Mouse (Mus musculus) bone marrow, adult 2 months (tissue): ENCODE results near the gene Mamdc2. TPM values are rescaled to one million over a fixed set of nuclear protein-coding genes. Genes with fewer than 3 reads are reported as not detected.

Source experiments
- H3K27ac ChIP-seq: fragments of 200-500 bp; 2 replicates; pipeline ENCODE4 v1.5.1; 2012; ENCODE audit warnings: low read depth, mild to moderate bottlenecking, control low read depth, inconsistent platforms, low read length; ENCODE audit not compliant: control insufficient read depth, poor library complexity, insufficient read depth
- H3K4me1 ChIP-seq: fragments of 200-500 bp; 2 replicates; pipeline ENCODE4 v1.6.1; 2011; ENCODE audit warnings: low read length; ENCODE audit not compliant: control insufficient read depth, insufficient read depth
- H3K4me3 ChIP-seq: fragments of 200-500 bp; replicated peaks from 2 replicates; pipeline ENCODE3; 2011; ENCODE audit warnings: mild to moderate bottlenecking, low read depth, low read length, control low read depth; ENCODE audit not compliant: control insufficient read depth
- CTCF ChIP-seq: fragments of 200-500 bp; IDR thresholded peaks from 2 replicates; pipeline ENCODE4 v1.5.1; 2011; ENCODE audit warnings: low read length, control low read depth; ENCODE audit not compliant: control insufficient read depth, insufficient read depth
- POLR2A ChIP-seq: fragments of 200-500 bp; IDR thresholded peaks from 2 replicates; pipeline ENCODE4 v1.6.1; 2011; ENCODE audit warnings: low read depth, mild to moderate bottlenecking, control low read depth, low read length, borderline replicate concordance; ENCODE audit not compliant: control insufficient read depth
- WGBS: fragments of 180-500 bp; shearing (Covaris S2); methylation state at CpG from one replicate; pipeline ENCODE4 v1.1.7; 2018; 5-methylcytosine and 5-hydroxymethylcytosine counted together
- polyA plus RNA-seq: library from polyadenylated mRNA; stranded (reverse); fragments of >200 nt; gene quantifications from 2 replicates; pipeline ENCODE4 v1.2.4, GENCODE M21; 2011; ENCODE audit warnings: low replicate concordance; ENCODE audit not compliant: missing spikeins, insufficient read depth, insufficient read length

Mamdc2 gene
- polyA plus RNA-seq, 1 experiment: 0.82 TPM

DNA sequence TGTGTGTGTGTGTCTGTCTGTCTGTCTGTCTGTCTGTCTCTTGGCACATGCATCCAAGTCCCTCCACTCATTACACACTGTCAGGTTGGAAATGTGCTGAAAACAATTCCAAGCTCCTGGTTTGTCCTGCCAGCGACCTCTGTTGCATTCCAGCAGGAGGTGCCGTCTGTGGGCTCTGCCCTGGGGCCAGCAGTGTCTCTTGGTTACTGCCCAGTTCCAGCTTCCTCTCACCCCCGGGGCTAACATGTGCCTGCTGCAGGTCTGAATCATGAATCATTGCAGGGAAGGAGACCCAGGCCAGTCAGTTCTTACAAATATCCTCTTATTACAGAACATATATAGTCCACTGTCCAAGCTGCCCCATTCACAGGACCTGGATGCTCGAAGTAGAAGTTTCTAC is 9.2 kb upstream of the Mamdc2 start:
- H3K27ac ChIP-seq: no peak overlapping the region

DNA sequence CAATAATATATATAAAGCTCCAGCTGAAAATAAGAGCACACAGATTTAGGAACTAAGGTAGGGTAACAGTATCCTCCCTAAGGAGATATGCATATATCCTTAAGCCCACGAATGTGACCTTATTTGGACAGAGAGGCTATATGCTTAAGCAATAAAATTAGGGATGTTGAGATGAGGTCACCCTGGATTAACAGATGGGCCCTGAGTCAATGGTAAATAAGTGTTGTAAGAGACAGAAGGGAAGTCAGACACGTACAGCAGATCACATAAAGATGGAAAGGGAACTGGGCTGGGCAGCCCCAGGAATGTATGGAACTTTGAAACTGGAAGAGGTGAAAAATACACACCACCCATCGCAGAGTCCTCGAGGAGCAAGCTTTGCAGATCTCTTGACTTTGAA is 3.1 kb upstream of the Mamdc2 start:
- TF ChIP-seq CTCF (no peak), POLR2A (no peak)
- Histone ChIP-seq H3K4me1 (no peaks in the 10 kb centered on the region; the same call in 1 of the 2 replicates), H3K27ac (no peak overlapping the region), H3K4me3 (no peak overlapping the region)
- 49% methylated on average over 4 of the region's 4 CpGs for WGBS

More for the DNA sequence above, 9.2 kb upstream of the Mamdc2 start:
- WGBS: 41% methylated on average over 4 of the region's 4 CpGs
- Histone ChIP-seq H3K4me3 (no peak overlapping the region), H3K4me1 (no peaks in the 10 kb centered on the region)
- TF ChIP-seq POLR2A (no peak), CTCF (no peak)

DNA sequence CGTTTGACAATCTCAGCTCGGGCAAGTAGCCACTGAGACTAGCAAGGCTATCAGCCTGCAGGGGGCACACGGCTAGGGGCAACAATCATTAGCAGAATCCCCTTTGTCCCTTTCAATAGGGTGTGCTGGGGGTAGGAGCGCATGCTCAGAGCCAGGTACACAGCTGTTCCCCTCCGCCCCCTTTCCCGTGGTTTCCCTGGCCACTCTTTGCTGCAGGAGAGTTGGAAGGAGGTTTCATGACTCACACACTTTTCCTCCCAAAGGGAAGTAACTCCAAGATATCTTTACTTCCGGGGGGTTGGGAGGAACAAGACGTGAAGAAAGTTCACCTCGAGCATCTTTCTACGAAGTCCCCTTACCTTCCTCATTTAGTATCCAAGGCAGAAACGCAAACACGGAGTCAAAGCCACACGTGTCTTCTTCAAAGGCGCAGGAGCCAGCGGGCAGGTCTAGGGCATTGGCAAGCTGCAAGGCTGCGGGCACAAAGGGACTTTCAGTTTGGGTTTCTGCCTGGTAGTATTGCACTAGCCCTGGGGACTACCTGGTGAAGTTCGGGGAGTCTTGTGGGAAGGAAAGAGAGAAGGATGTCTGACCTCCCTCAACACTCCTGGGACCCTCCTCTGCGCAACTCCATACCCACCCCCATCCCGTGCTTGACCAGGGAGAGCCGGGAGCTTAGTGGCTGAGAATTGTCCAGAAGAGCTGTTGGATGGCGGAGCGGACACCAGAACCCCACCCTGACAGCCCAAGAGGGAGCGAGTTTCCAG is 838 bp downstream of the Mamdc2 start:
- no peaks in the 10 kb centered on the region; the same call in 1 of the 2 replicates for H3K4me1 ChIP-seq
- WGBS: 1% methylated on average over 23 of the region's 23 CpGs
- H3K27ac ChIP-seq: no peak overlapping the region; the same call in 1 of the 2 replicates
- peak overlapping the region; percentile 56 for H3K4me3 ChIP-seq
- TF ChIP-seq CTCF (peak; percentile 19; the same call in 1 of the 2 replicates), POLR2A (no peak)

DNA sequence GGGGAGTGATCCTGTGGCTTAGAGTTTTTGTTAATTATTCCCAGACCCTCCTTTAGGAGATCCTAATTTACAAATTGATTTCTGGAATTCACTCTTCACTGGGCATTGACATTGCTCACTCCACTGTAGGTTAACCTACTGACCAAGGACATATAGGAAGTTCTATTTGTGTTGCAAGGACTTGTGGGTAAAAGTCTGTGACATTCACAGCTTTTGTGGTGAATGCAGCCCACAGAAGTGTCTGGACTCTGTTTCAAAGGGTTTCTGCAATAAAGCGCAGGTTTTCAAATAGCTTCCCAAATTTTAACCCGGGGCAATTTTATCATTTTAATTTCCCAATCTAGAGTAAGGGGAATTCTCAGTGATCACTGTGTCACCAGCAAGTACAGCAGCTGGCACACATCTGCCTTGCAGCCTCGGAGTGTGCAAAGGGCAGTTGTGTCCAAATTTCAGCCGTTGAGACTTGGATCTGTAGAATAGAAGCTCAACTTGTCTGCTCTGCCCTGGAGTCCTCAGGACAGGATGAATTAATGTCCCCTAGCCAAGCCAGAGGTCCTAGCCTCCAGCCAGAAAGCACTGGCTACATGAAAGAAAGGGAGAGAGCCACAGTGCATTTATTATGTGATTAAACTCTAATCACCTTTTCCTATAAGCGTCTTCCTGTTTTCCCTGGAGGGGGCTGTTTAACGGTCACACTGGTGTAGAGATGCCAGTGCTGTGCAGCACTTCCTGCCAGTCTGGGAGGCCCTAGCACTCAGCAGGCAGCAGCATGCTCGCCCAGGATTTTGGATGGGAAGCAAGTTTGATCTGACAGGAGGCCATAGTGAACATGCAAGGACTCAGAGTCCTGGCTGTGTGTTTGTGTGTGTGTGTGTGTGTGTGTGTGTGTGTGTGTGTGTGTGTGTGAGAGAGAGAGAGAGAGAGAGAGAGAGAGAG is 3.1 kb downstream of the Mamdc2 start:
- 5% methylated on average over 7 of the region's 7 CpGs for WGBS
- H3K4me3 ChIP-seq: no peak overlapping the region
- H3K4me1 ChIP-seq: no peaks in the 10 kb centered on the region; the same call in none of the 2 replicates
- TF ChIP-seq POLR2A (no peak), CTCF (no peak)
- H3K27ac ChIP-seq: no peak overlapping the region

DNA sequence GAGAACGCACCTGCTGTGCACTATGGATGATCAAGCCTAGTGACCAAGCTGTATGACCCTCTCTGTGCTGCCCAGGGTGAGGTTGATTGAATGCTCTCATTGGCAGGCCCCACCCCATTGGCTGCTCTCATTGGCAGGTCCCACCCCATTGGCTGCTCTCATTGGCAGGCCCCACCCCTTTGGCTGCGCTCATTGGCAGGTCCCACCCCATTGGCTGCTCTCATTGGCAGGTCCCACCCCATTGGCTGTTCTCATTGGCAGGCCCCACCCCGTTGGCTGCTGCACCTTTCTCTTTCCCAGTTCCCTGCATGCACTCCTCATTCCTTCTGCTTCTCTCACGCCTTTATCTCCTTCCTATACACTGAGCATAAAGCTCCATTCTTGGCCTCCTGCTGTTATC is 12.5 kb downstream of the Mamdc2 start:
- Histone ChIP-seq H3K4me3 (no peak overlapping the region), H3K4me1 (no peaks in the 10 kb centered on the region; the same call in 1 of the 2 replicates), H3K27ac (no peak overlapping the region)
- TF ChIP-seq POLR2A: no peak
- 86% methylated on average over 4 of the region's 4 CpGs for WGBS

DNA sequence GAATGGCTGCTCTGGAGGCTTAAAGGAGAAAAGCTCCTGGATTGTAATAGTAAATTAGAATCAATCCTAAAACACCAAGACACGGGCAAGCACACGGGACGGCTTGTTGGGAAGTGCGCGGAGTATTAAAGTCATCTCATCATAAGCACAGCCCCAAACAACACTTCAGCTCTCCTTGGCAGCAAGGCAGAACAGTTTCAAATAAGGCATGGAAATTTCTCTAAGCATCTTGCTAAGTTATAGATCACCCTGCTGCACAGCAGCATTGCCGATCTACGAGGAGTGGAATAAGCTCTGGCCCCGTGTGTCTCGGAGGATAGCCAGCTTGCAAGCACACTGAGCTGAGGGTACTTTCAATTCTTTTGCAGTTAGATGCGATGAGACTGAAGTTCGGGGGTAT is 13.8 kb downstream of the Mamdc2 start:
- no peak overlapping the region for H3K4me3 ChIP-seq
- H3K27ac ChIP-seq: no peak overlapping the region
- WGBS: 92% methylated on average over 11 of the region's 11 CpGs
- TF ChIP-seq CTCF (no peak), POLR2A (no peak)
- H3K4me1 ChIP-seq: no peaks in the 10 kb centered on the region

DNA sequence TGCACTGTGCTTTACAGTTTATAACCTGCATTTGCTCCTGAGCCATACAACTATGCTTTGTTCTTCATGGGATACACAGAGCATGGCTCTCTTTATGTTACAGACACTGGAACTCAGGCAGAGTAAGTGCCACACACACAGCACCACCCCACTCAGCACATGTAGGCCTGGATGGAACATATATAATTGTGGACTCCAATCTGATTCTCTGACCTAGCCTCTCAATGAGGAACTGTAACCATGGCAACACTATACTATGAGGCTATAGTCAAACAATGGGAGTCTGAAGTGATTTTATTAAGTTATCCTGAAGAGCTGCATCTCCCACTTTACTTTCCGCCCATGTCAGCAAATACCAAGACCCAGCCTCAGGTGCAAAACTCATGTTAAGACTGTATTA is 30.6 kb downstream of the Mamdc2 start:
- Histone ChIP-seq H3K4me1 (no peaks in the 10 kb centered on the region), H3K27ac (no peak overlapping the region), H3K4me3 (no peak overlapping the region)
- WGBS: 92% methylated on average over 1 of the region's 1 CpGs
- TF ChIP-seq CTCF (no peak), POLR2A (no peak)

DNA sequence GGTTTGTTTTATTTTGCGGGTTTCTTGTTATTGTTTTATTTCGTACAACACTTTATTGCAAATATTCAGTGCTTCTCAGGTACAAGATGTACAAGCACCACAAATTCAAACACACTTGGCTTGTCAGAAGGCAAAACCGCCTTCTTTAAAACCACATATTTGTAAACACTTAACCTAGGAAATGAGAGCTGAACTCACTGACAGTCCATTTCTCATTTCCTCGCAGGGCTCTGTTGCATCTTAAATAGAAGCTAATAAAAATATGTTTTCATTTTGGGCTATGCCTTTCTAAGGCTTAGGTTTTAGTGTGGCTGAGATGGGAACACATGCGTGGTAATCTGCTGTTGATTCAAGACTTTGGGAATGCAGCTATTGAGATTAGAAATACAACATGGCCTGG is 37.4 kb downstream of the Mamdc2 start:
- 79% methylated on average over 5 of the region's 5 CpGs for WGBS
- Histone ChIP-seq H3K4me3 (no peak overlapping the region), H3K27ac (no peak overlapping the region), H3K4me1 (no peaks in the 10 kb centered on the region)
- no peak for TF ChIP-seq CTCF
- TF ChIP-seq POLR2A: no peak
